Mouse (Mus musculus): ENCODE measurements around the gene Sh2d4b. TPM values are rescaled to one million over a fixed set of nuclear protein-coding genes. Genes with fewer than 3 reads are reported as not detected.

The Sh2d4b gene
- polyA plus RNA-seq, 1 experiment = 7.0 TPM

GRCm38 (mm10) chr14:40892326-40892825, 690 bp downstream of the Sh2d4b start:
- 98% methylated on average over 7 of the region's 7 CpGs for WGBS
- Histone ChIP-seq H3K27me3 (ENCODE audit: control insufficient read depth, insufficient read depth, low read length) (no peaks in the 10 kb centered on the region), H3K36me3 (ENCODE audit: control insufficient read depth, insufficient read depth, low read length) (no peaks in the 10 kb centered on the region), H3K4me3 (ENCODE audit: control insufficient read depth, insufficient read depth, low read length) (no peak overlapping the region), H3K27ac (ENCODE audit: control insufficient read depth, insufficient read depth, low read length) (no peak overlapping the region), H3K4me1 (replicated peaks; ENCODE audit: control insufficient read depth, insufficient read depth, low read length) (no peaks in the 10 kb centered on the region)
- TF ChIP-seq CTCF (IDR thresholded peaks at IDR 0.05; ENCODE audit: borderline replicate concordance, control insufficient read depth, extremely low read depth, insufficient read depth, low read length, poor library complexity) = no peak
- no peak for DNase-seq

GRCm38 (mm10) chr14:40891506-40891905, 1.6 kb downstream of the Sh2d4b start:
- no peak for DNase-seq
- no peaks in the 10 kb centered on the region for H3K27me3 ChIP-seq (ENCODE audit: control insufficient read depth, insufficient read depth, low read length)
- H3K27ac ChIP-seq (ENCODE audit: control insufficient read depth, insufficient read depth, low read length) = no peak overlapping the region
- H3K4me3 ChIP-seq (ENCODE audit: control insufficient read depth, insufficient read depth, low read length) = no peak overlapping the region
- no peaks in the 10 kb centered on the region for H3K4me1 ChIP-seq (replicated peaks; ENCODE audit: control insufficient read depth, insufficient read depth, low read length)
- TF ChIP-seq CTCF (IDR thresholded peaks at IDR 0.05; ENCODE audit: borderline replicate concordance, control insufficient read depth, extremely low read depth, insufficient read depth, low read length, poor library complexity) = no peak
- no peak for TF ChIP-seq POLR2A (IDR thresholded peaks at IDR 0.05; ENCODE audit: control insufficient read depth, extremely low read depth, insufficient read depth, low read length, poor library complexity)
- H3K36me3 ChIP-seq (ENCODE audit: control insufficient read depth, insufficient read depth, low read length) = no peaks in the 10 kb centered on the region
- WGBS = 92% methylated on average over 4 of the region's 4 CpGs

GRCm38 (mm10) chr14:40889704-40890103, 3.4 kb downstream of the Sh2d4b start:
- no peak overlapping the region for H3K27ac ChIP-seq (ENCODE audit: control insufficient read depth, insufficient read depth, low read length)
- H3K27me3 ChIP-seq (ENCODE audit: control insufficient read depth, insufficient read depth, low read length) = no peaks in the 10 kb centered on the region
- H3K4me1 ChIP-seq (replicated peaks; ENCODE audit: control insufficient read depth, insufficient read depth, low read length) = no peaks in the 10 kb centered on the region
- no peak overlapping the region for H3K4me3 ChIP-seq (ENCODE audit: control insufficient read depth, insufficient read depth, low read length)
- H3K36me3 ChIP-seq (ENCODE audit: control insufficient read depth, insufficient read depth, low read length) = no peaks in the 10 kb centered on the region
- no peak for DNase-seq
- no peak for TF ChIP-seq CTCF (IDR thresholded peaks at IDR 0.05; ENCODE audit: borderline replicate concordance, control insufficient read depth, extremely low read depth, insufficient read depth, low read length, poor library complexity)
- TF ChIP-seq POLR2A (IDR thresholded peaks at IDR 0.05; ENCODE audit: control insufficient read depth, extremely low read depth, insufficient read depth, low read length, poor library complexity) = no peak
- 84% methylated on average over 4 of the region's 4 CpGs for WGBS

GRCm38 (mm10) chr14:40889181-40889580, 3.9 kb downstream of the Sh2d4b start:
- whole genome bisulfite sequencing = 96% methylated on average over 2 of the region's 2 CpGs
- H3K4me3 ChIP-seq (ENCODE audit: control insufficient read depth, insufficient read depth, low read length) = no peak overlapping the region
- H3K36me3 ChIP-seq (ENCODE audit: control insufficient read depth, insufficient read depth, low read length) = no peaks in the 10 kb centered on the region
- no peak for DNase-seq
- H3K27me3 ChIP-seq (ENCODE audit: control insufficient read depth, insufficient read depth, low read length) = no peaks in the 10 kb centered on the region
- no peak overlapping the region for H3K27ac ChIP-seq (ENCODE audit: control insufficient read depth, insufficient read depth, low read length)
- no peak for TF ChIP-seq POLR2A (IDR thresholded peaks at IDR 0.05; ENCODE audit: control insufficient read depth, extremely low read depth, insufficient read depth, low read length, poor library complexity)
- no peak for TF ChIP-seq CTCF (IDR thresholded peaks at IDR 0.05; ENCODE audit: borderline replicate concordance, control insufficient read depth, extremely low read depth, insufficient read depth, low read length, poor library complexity)
- no peaks in the 10 kb centered on the region for H3K4me1 ChIP-seq (replicated peaks; ENCODE audit: control insufficient read depth, insufficient read depth, low read length)

GRCm38 (mm10) chr14:40886428-40887202, 6.5 kb downstream of the Sh2d4b start:
- H3K4me1 ChIP-seq (replicated peaks; ENCODE audit: control insufficient read depth, insufficient read depth, low read length) = no peaks in the 10 kb centered on the region
- H3K27me3 ChIP-seq (ENCODE audit: control insufficient read depth, insufficient read depth, low read length) = no peaks in the 10 kb centered on the region
- DNase-seq = peak; percentile 31
- no peak overlapping the region for H3K27ac ChIP-seq (ENCODE audit: control insufficient read depth, insufficient read depth, low read length)
- no peak overlapping the region for H3K4me3 ChIP-seq (ENCODE audit: control insufficient read depth, insufficient read depth, low read length)
- no peak for TF ChIP-seq CTCF (IDR thresholded peaks at IDR 0.05; ENCODE audit: borderline replicate concordance, control insufficient read depth, extremely low read depth, insufficient read depth, low read length, poor library complexity)
- TF ChIP-seq POLR2A (IDR thresholded peaks at IDR 0.05; ENCODE audit: control insufficient read depth, extremely low read depth, insufficient read depth, low read length, poor library complexity) = no peak
- WGBS = 88% methylated on average over 6 of the region's 6 CpGs
- no peaks in the 10 kb centered on the region for H3K36me3 ChIP-seq (ENCODE audit: control insufficient read depth, insufficient read depth, low read length)

GRCm38 (mm10) chr14:40885752-40886151, 7.3 kb downstream of the Sh2d4b start:
- Histone ChIP-seq H3K27me3 (ENCODE audit: control insufficient read depth, insufficient read depth, low read length) (no peaks in the 10 kb centered on the region), H3K4me1 (replicated peaks; ENCODE audit: control insufficient read depth, insufficient read depth, low read length) (no peaks in the 10 kb centered on the region), H3K4me3 (ENCODE audit: control insufficient read depth, insufficient read depth, low read length) (no peak overlapping the region), H3K36me3 (ENCODE audit: control insufficient read depth, insufficient read depth, low read length) (no peaks in the 10 kb centered on the region), H3K27ac (ENCODE audit: control insufficient read depth, insufficient read depth, low read length) (no peak overlapping the region)
- no peak for TF ChIP-seq CTCF (IDR thresholded peaks at IDR 0.05; ENCODE audit: borderline replicate concordance, control insufficient read depth, extremely low read depth, insufficient read depth, low read length, poor library complexity)
- TF ChIP-seq POLR2A (IDR thresholded peaks at IDR 0.05; ENCODE audit: control insufficient read depth, extremely low read depth, insufficient read depth, low read length, poor library complexity) = no peak
- 26% methylated on average over 1 of the region's 1 CpGs for WGBS
- no peak for DNase-seq
